Mouse (Mus musculus) thymus, postnatal 10 days (tissue): Measurements from ENCODE around the gene Rnasek.

Experiments
- DNase-seq, 2 experiments: peaks; one replicate each; pipeline ENCODE4 v3.0.0; 2021; ENCODE audit warnings: low spot score in 2 of 2

Gene Rnasek

GRCm38 (mm10) chr11:70216103-70216502 is 23.5 kb downstream of the Rnasek start:
- no peak for DNase-seq

- no peak for DNase-seq
These were observed 24.3 kb downstream of the Rnasek start for GRCm38 (mm10) chr11:70215301-70215700.

GRCm38 (mm10) chr11:70214856-70215209 is 24.8 kb downstream of the Rnasek start:
- no peak for DNase-seq

- no peak for DNase-seq
These were observed 25.3 kb downstream of the Rnasek start for GRCm38 (mm10) chr11:70214191-70214855.

GRCm38 (mm10) chr11:70213736-70214135 is 25.9 kb downstream of the Rnasek start:
- no peak for DNase-seq

- DNase-seq = peak in 1 of 2 experiments; percentile 49
These were observed 26.7 kb downstream of the Rnasek start for GRCm38 (mm10) chr11:70212896-70213295.

GRCm38 (mm10) chr11:70212423-70212822 is 27.2 kb downstream of the Rnasek start, which contains the start of gene Slc16a11:
TSS of gene Slc16a11 (plus strand) at chr11:70212752.
- no peak for DNase-seq

GRCm38 (mm10) chr11:70211972-70212371 is 27.7 kb downstream of the Rnasek start:
- DNase-seq = no peak

GRCm38 (mm10) chr11:70210681-70211080 is 29.0 kb downstream of the Rnasek start:
- DNase-seq = no peak

GRCm38 (mm10) chr11:70208778-70209388 is 30.8 kb downstream of the Rnasek start:
- no peak for DNase-seq

- DNase-seq = no peak
These were observed 32.4 kb downstream of the Rnasek start for GRCm38 (mm10) chr11:70207283-70207682.

GRCm38 (mm10) chr11:70206801-70207200 is 32.8 kb downstream of the Rnasek start:
- no peak for DNase-seq

- DNase-seq = peak; percentile 51 to 86
These were observed 38.0 kb downstream of the Rnasek start for GRCm38 (mm10) chr11:70201691-70202090.

- DNase-seq = no peak
These were observed 39.5 kb downstream of the Rnasek start for GRCm38 (mm10) chr11:70200036-70200608.

GRCm38 (mm10) chr11:70199107-70199506 is 40.5 kb downstream of the Rnasek start:
- DNase-seq = no peak

- no peak for DNase-seq
These were observed 41.3 kb downstream of the Rnasek start for GRCm38 (mm10) chr11:70198332-70198731.

GRCm38 (mm10) chr11:70193354-70194285 is 46.0 kb downstream of the Rnasek start:
- no peak for DNase-seq

- DNase-seq = no peak
These were observed 47.5 kb downstream of the Rnasek start for GRCm38 (mm10) chr11:70192157-70192556.

- DNase-seq = no peak
These were observed 48.5 kb downstream of the Rnasek start for GRCm38 (mm10) chr11:70191188-70191587.

- DNase-seq = no peak
These were observed 50.1 kb downstream of the Rnasek start for GRCm38 (mm10) chr11:70189319-70190134.
